Mouse (Mus musculus): ENCODE measurements around the gene Slc16a10.

The Slc16a10 gene

GRCm38 (mm10) chr10:40141864-40142523, at the start of gene Slc16a10:
Slc16a10 (minus strand) TSS chr10:40142258.
- peak; percentile 91 for DNase-seq (ENCODE audit: low read depth, low spot score)

- DNase-seq (ENCODE audit: low read depth, low spot score), result peak; percentile 30
These were observed 49.4 kb upstream of the Slc16a10 start for GRCm38 (mm10) chr10:40191338-40191979.

DNA sequence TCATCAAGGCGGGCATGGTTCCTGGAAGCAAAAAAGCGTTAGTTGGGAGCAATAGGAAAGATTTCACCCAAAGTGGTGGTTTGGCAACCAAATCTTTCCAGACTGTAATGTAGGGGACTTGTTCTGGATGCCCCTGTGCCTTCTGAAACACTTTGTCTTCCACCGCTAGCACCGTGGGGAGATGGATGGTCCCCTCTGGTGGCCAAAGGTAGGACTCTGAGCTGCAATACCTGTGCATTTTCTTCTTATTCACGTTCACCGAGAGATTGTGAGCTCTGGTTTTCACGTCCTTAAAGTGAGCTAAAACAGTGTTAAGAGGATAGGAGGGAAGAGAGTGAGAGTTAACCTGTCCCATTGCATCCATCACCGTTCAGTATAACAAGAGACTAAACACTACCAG, 48.8 kb upstream of the Slc16a10 start:
- DNase-seq (ENCODE audit: low read depth, low spot score), result no peak

DNA sequence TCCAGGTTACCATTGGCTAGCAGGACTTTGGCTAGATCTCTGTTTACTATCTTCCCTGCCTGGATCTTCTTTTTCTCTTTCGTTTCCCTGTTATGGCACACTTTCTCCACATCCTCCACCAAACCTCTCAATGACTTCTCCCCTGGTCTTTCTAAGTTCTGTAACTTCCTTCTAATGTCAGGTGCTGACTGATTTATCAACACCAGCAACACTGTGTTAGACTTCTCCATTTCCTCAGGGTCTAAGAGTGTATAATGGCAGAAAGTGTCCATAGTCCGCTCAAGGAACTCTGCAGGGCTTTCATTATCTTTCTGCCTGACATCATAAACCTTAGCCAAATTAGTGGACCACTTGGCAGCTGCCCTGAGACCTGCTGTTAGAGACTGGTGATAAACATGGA, 47.6 kb upstream of the Slc16a10 start:
- DNase-seq (ENCODE audit: low read depth, low spot score), result no peak

- no peak for DNase-seq (ENCODE audit: low read depth, low spot score)
These were observed 46.8 kb upstream of the Slc16a10 start for GRCm38 (mm10) chr10:40188831-40189230.

- no peak for DNase-seq (ENCODE audit: low read depth, low spot score)
These were observed 43.9 kb upstream of the Slc16a10 start for GRCm38 (mm10) chr10:40185956-40186355.

GRCm38 (mm10) chr10:40180011-40180410, 38.0 kb upstream of the Slc16a10 start:
- no peak for DNase-seq (ENCODE audit: low read depth, low spot score)

- no peak for DNase-seq (ENCODE audit: low read depth, low spot score)
These were observed 37.1 kb upstream of the Slc16a10 start for GRCm38 (mm10) chr10:40179142-40179541.

DNA sequence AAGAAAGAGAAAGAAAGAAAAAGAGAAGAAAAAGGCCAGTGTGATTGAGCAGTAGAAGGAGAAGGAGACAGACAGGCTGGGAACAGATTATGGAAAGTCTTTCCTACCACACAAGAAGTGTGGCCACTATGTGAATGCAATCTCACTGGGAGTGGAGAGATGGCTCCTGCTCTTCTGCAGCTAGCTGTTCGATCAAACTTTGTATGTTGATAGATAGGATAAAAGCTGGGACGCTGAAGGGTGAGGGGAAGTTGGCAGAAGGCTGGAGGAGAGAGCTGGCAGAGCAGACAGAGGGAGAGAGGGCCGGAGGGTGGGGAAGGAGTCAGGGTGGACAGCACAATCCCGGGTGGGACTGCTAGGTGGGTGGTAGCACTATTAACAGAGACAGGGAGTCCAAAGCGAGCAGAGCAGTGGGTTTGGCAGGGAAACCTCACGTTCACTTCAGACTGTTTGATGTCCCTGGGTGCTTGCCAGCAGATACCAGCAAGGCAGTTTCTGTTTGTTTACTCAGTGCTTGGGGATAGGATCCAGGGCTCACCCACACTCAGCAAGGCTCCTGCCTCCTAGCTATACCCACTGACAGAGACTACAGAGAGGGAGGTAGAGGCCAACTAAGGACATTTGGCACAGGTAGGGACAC, 35.4 kb upstream of the Slc16a10 start:
- DNase-seq (ENCODE audit: low read depth, low spot score), result no peak

GRCm38 (mm10) chr10:40172136-40172535, 30.1 kb upstream of the Slc16a10 start:
- no peak for DNase-seq (ENCODE audit: low read depth, low spot score)

DNA sequence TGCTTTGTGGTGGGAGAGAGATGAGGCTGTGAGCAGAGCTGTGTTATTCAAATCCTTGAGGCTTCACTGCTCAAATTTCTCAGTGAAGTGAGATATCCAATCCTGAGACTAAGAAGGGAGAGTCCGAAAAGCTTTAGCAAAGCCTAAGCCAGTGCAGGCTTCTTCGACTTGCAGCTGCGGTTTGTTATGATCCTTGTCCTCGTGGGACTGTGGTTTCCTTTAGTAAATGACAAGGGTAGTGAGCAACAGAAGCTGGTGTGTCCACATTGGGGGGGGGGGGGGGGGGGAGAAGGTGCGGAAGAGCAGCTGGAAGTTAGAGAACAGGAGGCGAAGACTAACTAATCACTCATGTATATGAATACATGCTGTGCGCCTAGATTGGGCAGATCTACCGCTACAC, 29.2 kb upstream of the Slc16a10 start:
- DNase-seq (ENCODE audit: low read depth, low spot score), result no peak

DNA sequence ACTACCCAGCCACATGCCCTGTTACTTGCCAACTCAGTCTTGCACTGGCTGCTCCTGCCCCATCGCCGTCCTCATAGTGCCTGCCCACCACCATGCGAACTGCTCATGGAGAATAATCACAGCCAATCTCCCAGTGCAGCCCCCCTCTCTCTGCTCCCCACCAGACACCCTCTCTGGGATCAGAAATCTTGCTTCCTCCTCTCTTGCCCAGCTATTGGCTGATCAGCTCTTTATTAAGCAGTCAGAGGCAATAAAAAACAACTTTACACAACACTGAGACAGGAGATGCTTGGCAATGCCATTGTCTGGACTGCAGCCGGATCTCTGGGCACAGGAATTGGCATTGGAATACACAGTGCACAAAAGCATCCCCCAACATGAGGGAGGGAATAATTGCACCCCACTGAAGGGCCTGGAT, 28.1 kb upstream of the Slc16a10 start:
- DNase-seq (ENCODE audit: low read depth, low spot score), result no peak

DNA sequence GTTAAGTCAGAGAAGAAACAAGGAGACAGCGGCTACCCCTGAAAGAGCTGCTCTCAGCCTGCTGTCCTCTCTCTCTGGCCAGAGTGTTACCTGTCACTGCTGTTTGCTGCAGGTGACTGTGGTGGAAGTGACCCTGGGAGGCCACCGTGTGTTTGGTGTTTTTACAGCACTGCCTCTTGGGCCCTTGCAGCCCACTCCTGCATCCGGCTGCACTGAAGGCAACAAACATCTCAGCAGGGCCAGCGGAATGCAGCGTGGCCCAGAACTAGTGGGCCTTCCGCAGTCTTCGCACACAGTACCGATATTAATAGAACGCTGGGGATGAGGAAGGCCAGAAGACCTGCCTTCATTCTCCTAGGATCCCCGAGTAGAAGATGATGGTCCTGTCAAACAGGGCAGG, 27.5 kb upstream of the Slc16a10 start:
- no peak for DNase-seq (ENCODE audit: low read depth, low spot score)

DNA sequence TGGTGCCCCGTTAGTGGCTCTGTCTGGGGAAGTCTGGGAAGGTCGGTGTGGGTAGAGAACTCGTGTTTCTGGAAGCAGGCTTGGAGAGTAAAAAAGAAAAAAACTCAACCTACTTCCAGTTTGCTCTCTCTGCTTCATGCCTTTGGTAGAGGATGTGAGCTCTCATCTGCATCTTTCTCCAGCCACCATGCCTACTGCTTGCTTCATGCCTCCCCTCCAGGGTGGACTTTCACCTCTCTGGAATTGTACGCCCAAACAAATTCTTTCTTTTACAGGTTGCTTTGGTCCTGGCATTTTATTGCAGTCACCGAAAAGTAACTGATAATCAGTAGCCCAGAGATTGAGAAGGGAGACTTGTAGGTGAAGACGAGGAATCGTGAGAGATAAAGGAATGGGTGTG, 27.0 kb upstream of the Slc16a10 start:
- DNase-seq (ENCODE audit: low read depth, low spot score), result no peak

DNA sequence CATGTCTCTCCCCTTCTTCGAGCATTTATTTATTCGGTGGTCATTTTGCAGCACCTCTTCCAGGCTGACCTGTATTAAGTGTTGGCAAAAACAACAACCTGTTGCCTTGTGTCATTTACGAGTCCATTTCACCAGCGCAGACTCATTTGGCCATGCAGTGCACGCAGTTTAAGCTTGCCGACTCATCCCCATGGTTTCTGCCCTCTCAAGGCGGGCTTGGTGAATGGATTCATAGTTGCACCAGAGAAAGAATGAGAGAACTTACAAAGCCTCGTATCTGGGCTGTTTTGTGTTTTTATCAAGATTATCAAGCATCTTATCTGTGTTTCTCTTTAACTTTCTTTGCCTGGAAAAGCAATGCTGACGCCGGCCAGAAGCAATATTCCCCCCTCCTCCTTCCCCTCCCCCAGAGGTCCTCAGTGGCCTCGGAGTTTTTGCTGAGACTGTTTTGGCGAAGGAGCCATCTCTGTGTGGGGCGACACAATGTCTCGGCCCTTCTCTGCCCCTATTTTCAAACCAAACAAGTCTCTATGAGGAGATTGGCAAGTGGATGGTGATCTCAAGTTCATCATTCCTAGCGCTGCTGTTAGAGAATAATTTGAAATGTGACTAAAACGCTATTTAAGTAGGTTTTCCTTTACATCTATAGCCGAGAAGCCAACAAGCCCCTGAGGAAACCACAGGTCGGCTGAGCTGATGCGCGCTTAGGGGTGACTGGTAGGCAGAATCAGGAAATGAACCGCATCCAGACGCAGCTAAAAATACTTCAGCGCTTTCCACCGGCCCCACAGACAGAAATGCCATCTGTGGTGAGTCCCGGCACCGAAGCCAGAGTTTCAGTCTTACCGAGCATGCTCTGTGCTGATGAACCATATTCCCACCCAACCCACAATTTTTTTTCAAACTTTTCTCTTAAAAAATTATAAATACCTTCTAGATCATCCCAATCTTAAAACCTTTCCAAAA, 22.6 kb upstream of the Slc16a10 start:
- DNase-seq (ENCODE audit: low read depth, low spot score), result no peak

- DNase-seq (ENCODE audit: low read depth, low spot score), result no peak
These were observed 21.9 kb upstream of the Slc16a10 start for GRCm38 (mm10) chr10:40163914-40164313.

DNA sequence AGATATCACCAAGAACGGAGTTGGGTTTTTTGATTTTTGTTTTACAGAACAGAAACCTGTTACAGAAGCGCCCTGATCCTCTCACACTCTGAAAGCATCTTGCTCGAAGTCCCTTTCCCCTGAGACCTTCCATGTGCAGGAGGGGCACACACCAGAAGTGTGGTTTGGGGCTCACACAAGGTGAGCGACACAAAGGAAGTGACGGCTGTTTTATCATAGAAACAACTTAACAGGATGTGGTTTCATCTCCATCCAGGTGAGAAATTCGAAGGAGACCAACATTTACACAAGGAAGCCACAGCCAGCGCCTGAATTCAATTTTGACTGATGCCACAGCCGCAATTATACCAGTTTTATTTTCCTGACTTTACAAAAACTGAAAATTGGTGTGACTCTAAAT, 21.3 kb upstream of the Slc16a10 start:
- no peak for DNase-seq (ENCODE audit: low read depth, low spot score)

GRCm38 (mm10) chr10:40161701-40162255, 19.7 kb upstream of the Slc16a10 start:
- DNase-seq (ENCODE audit: low read depth, low spot score), result no peak

- no peak for DNase-seq (ENCODE audit: low read depth, low spot score)
These were observed 19.2 kb upstream of the Slc16a10 start for GRCm38 (mm10) chr10:40161236-40161635.

GRCm38 (mm10) chr10:40152550-40152857, 10.4 kb upstream of the Slc16a10 start:
- DNase-seq (ENCODE audit: low read depth, low spot score), result no peak

DNA sequence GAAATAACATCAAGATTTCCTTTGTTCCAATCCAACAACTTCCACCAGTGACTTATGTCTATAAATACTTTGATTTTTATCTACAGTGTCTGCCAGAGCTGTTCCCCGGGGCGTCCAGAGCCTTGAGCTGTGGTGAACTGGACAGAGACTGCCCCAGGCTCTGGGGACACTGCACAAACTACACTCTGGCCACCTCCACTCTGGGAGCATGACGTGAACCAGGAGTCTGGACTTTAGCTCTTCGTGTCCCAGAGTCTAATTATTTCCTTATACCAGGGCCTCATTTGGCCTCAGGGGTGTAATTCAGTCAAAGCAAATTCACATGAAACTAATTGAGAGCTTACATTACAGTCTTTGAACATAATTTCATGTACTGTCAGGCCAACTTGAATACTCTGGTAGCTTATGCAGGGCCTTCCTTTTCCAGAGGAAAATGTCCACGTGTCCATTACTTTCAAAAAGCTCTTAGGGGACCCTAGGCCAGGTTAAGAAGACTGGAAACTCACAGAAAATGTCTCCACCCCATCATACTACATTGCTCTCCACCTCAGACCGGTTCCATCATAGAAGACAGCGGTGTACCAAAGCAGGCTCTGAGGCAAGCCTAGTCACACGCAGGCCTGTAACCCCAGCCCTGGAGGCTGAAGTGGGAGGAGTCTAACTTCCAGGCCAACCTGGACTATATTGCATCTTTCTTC, 9.9 kb upstream of the Slc16a10 start:
- no peak for DNase-seq (ENCODE audit: low read depth, low spot score)

Measured in embryo, embryonic 11.5 days (tissue).